Mouse (Mus musculus) heart, postnatal 0 days (tissue): ENCODE measurements at regions not wholly inside any gene's neighbourhood (a gene's known extent, or its start where the extent isn't known, plus 50 kb on each side); places are given as distances from the start of the nearest gene placed in this dataset.

Experiments
- CTCF ChIP-seq: IDR thresholded peaks from 2 replicates; pipeline ENCODE4 v1.5.1; 2016; ENCODE audit warnings: antibody characterized with exemption, control low read depth, low read depth
- EP300 ChIP-seq: IDR thresholded peaks from 2 replicates; pipeline ENCODE4 v1.6.1; 2016; ENCODE audit warnings: antibody characterized with exemption, low read depth

- TF ChIP-seq EP300 = no peak
- no peak for TF ChIP-seq CTCF
These were observed 193.3 kb upstream of the Tmc3 start for GRCm38 (mm10) chr7:83391388-83391787.
